Mouse (Mus musculus): ENCODE data around the gene Cyba.

DNA sequence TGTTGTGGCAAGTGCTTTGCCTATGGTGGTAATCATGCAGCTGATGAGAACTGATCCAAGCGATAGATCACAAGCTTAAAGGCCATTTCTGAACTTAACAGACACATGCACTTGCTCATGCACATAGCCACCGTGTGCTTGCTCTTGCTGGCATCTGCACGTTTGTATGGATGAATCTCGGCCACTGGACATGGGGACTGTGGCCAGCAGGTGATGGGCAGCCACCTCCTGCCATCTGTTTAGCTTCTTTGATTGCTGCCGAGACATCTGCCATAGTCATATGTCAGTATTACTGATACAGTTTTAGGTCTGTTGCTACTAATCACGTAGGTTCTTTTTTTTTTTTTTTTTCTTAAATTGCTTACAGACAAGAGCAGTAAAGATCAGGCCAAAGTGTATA is 37.4 kb downstream of the Cyba start:
- TF ChIP-seq CTCF (IDR thresholded peaks at IDR 0.05; ENCODE audit: low read depth, low read length) (no peak), TAL1 (conservative IDR thresholded peaks at IDR 0.05; ENCODE audit: low read depth, low read length) (no peak), GATA1 (IDR thresholded peaks at IDR 0.05; ENCODE audit: borderline replicate concordance, low read length) (no peak)

Measured in G1E (cell line).